Mouse (Mus musculus) embryonic fibroblast, embryonic 13.5 days (primary cell): Measurements from ENCODE around the gene Fbxl18. TPM values are rescaled to one million over a fixed set of nuclear protein-coding genes. Genes with fewer than 3 reads are reported as not detected.
"Not testable (repeated sequence)": the region's sequence is repeated elsewhere in the genome, so short reads cannot be mapped to it uniquely, and the experiment has no call there.

Experiments used
- H3K27ac ChIP-seq: 2 replicates; pipeline ENCODE4 v1.5.1; 2012; ENCODE audit warnings: low read length, control low read depth, inconsistent platforms; ENCODE audit not compliant: insufficient read depth
- H3K4me1 ChIP-seq: 2 replicates; pipeline ENCODE4 v1.6.1; 2011; ENCODE audit warnings: low read length; ENCODE audit not compliant: control insufficient read depth, insufficient read depth
- H3K4me3 ChIP-seq: 2 replicates; pipeline ENCODE4 v1.5.1; 2011; ENCODE audit warnings: mild to moderate bottlenecking, control low read depth, low read length; ENCODE audit not compliant: insufficient read depth
- CTCF ChIP-seq: IDR thresholded peaks from 2 replicates; pipeline ENCODE4 v1.5.1; 2011; ENCODE audit warnings: mild to moderate bottlenecking, control low read depth, low read length, moderate library complexity, borderline replicate concordance; ENCODE audit not compliant: insufficient read depth
- POLR2A ChIP-seq: IDR thresholded peaks from 2 replicates; pipeline ENCODE4 v1.6.1; 2011; ENCODE audit warnings: low read depth, mild to moderate bottlenecking, control low read depth, low read length, moderate library complexity
- polyA plus RNA-seq: library from polyadenylated mRNA; stranded (reverse); fragments of >200 nt; gene quantifications from 2 replicates; pipeline ENCODE4 v1.2.4, GENCODE M21; 2011; ENCODE audit warnings: low read depth; ENCODE audit not compliant: missing spikeins, insufficient read length

Fbxl18 gene
- polyA plus RNA-seq, 1 experiment: 8.7 TPM

DNA sequence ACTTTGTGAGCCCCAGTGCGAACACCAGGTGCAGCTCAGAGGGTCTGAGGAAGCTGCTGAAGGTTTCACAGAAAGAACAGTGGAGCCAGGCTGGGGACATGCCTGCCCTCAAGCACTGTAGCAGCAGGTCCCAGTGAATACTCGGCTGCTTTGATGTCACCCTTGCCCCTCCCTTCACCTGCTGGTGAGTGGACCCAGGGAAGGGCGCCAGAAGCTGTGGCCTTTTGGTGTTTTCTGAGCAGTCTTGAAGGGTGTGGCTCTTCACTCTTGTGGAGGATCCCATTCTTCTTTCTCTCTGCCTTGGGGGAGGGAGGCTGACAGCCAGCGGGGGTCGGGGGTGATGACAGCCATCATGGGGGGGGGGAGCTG lies 43.6 kb downstream of the Fbxl18 start:
- TF ChIP-seq CTCF (no peak), POLR2A (no peak)

GRCm38 (mm10) chr5:142850916-142851680 lies 44.1 kb downstream of the Fbxl18 start:
- H3K4me1 ChIP-seq: no peaks in the 10 kb centered on the region
- H3K4me3 ChIP-seq: no peak overlapping the region
- H3K27ac ChIP-seq: no peak overlapping the region
- TF ChIP-seq CTCF (no peak), POLR2A (no peak)

More for the DNA sequence above, 43.6 kb downstream of the Fbxl18 start:
- H3K4me1 ChIP-seq: no peaks in the 10 kb centered on the region
- no peak overlapping the region for H3K27ac ChIP-seq
- H3K4me3 ChIP-seq: no peak overlapping the region

DNA sequence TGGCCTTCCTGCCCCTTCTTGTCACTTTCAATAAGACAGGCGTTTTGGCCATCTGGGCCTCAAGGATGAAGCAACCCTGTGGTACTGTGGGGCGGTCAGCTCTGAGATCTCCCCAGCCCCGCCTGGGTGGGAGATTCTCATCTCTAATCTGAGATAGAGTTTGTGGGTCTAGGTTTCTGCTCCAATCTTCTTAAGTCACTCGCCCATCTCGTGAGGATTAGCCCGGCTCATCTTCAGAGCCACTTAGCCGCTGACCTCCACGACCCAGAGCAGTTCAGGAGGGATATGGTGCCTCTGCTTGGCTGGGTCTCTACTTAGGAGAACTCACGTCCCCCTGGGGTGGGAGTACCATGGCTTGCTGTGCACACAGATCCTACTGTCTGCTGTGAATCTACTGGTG lies 44.7 kb downstream of the Fbxl18 start:
- no peak overlapping the region for H3K27ac ChIP-seq
- H3K4me3 ChIP-seq: no peak overlapping the region
- TF ChIP-seq CTCF (no peak), POLR2A (no peak)
- H3K4me1 ChIP-seq: no peaks in the 10 kb centered on the region

- H3K27ac ChIP-seq: no peak overlapping the region
- TF ChIP-seq CTCF (no peak), POLR2A (no peak)
- no peak overlapping the region for H3K4me3 ChIP-seq
- no peaks in the 10 kb centered on the region for H3K4me1 ChIP-seq
These were observed 46.3 kb downstream of the Fbxl18 start for GRCm38 (mm10) chr5:142848911-142849310.

GRCm38 (mm10) chr5:142848149-142848548 lies 47.1 kb downstream of the Fbxl18 start:
- no peak for TF ChIP-seq POLR2A
- TF ChIP-seq CTCF: no peak
- H3K27ac ChIP-seq: no peak overlapping the region
- H3K4me1 ChIP-seq: no peaks in the 10 kb centered on the region
- H3K4me3 ChIP-seq: no peak overlapping the region

DNA sequence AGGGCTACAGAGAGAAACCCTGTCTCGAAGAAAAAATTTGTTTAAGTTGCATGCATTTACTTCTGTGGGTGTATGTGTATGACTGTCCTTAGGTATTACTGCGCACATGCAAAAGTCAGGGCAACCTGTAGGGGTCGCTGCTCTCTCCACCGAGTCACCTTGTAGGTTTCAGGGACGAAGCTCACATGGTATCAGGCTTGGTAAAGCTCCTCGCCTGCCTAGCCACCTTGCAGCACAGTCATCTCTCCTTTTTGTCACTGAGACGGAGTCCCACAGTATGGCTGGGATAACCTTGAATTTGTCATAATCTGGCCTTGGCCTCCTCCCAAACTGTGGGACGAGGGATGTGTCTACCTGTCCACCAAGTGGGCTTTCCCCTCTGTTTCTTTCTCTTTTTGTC lies 50.8 kb downstream of the Fbxl18 start:
- no peak for TF ChIP-seq POLR2A
- 0 out of 2 replicates have a peak, but pooled peaks have one; percentile 19 for TF ChIP-seq CTCF
- Histone ChIP-seq H3K4me3 (no peak overlapping the region), H3K4me1 (no peaks in the 10 kb centered on the region; the same call in 1 of the 2 replicates), H3K27ac (no peak overlapping the region)

- TF ChIP-seq CTCF (peak; percentile 40), POLR2A (no peak)
- Histone ChIP-seq H3K27ac (no peak overlapping the region), H3K4me3 (no peak overlapping the region)
These were observed 53.0 kb downstream of the Fbxl18 start for GRCm38 (mm10) chr5:142842137-142842642.

GRCm38 (mm10) chr5:142841372-142842136 lies 53.7 kb downstream of the Fbxl18 start:
- Histone ChIP-seq H3K4me1 (no peaks in the 10 kb centered on the region; the same call in 1 of the 2 replicates), H3K4me3 (no peak overlapping the region), H3K27ac (peak overlapping the region; percentile 13; the same call in 1 of the 2 replicates)
- no peak for TF ChIP-seq POLR2A
- TF ChIP-seq CTCF: no peak

More at GRCm38 (mm10) chr5:142842137-142842642, 53.0 kb downstream of the Fbxl18 start:
- no peaks in the 10 kb centered on the region; the same call in 1 of the 2 replicates for H3K4me1 ChIP-seq

DNA sequence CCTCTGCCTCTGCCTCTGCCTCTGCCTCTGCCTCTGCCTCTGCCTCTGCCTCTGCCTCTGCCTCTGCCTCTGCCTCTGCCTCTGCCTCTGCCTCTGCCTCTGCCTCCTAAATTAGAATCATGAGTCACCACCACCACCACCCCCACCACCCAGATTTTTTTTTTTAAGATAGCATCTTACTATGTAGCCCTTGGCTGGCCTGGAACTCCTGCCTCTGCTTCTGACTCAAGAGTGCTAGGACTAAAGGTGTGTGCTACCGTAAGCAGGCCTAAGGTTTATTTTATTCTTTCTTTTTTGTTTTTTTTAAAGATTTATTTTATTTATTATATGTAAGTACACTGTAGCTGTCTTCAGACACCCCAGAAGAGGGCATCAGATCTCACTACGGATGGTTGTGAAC lies 57.8 kb downstream of the Fbxl18 start:
- not testable (repeated sequence) for H3K4me3 ChIP-seq, H3K4me1 ChIP-seq, H3K27ac ChIP-seq

DNA sequence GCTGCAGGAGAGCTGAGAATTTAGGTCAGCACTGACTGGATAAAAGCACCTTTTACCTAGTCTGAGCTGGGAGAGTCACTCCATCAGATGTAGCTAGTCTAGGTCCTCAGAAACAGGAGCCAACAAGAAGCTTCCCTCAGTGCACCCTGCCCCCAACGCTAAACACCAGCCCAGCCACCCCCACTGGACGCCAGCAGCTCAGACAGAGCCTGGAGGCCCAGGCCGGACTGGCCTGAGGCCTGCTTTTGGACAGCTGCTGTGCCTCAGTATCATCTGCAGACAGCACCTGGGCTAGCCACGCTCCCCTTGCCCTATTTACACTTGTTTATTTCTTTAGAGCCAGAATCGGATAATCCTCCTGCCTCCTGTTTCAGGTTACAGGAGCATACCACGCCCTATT lies 58.3 kb downstream of the Fbxl18 start:
- TF ChIP-seq POLR2A (no peak), CTCF (no peak)
- H3K27ac ChIP-seq: no peak overlapping the region
- no peak overlapping the region for H3K4me3 ChIP-seq
- H3K4me1 ChIP-seq: no peaks in the 10 kb centered on the region; the same call in 1 of the 2 replicates
